Mouse (Mus musculus): ENCODE results near the gene Zfp277.

GRCm38 (mm10) chr12:40424991-40425390 is 20.7 kb downstream of the Zfp277 start:
- no peak for TF ChIP-seq CTCF (IDR thresholded peaks at IDR 0.05; ENCODE audit: insufficient read depth, low read length)
- no peak for TF ChIP-seq POLR2A (IDR thresholded peaks at IDR 0.05; ENCODE audit: borderline replicate concordance, extremely low read depth, low read depth, low read length)

All from lung, adult 2 months (tissue).